Mouse (Mus musculus): Measurements from ENCODE around the gene Lsamp.

GRCm38 (mm10) chr16:42002925-42003324 lies 2018.8 kb downstream of the Lsamp start:
- TF ChIP-seq POLR2AphosphoS2 (IDR thresholded peaks at IDR 0.05; ENCODE audit: insufficient read length, low read depth) (no peak), POLR2A (IDR thresholded peaks at IDR 0.05; ENCODE audit: insufficient read length, low read depth) (no peak), USF1 (IDR thresholded peaks at IDR 0.05; ENCODE audit: low read depth) (no peak), MAX (IDR thresholded peaks at IDR 0.05; ENCODE audit: low read depth) (no peak), MYOD1 (IDR thresholded peaks at IDR 0.05; ENCODE audit: control insufficient read depth in 1 of 3, insufficient read length in 2 of 3, low read depth in 2 of 3) (no peak), E2F4 (IDR thresholded peaks at IDR 0.05; ENCODE audit: insufficient read depth) (no peak), TCF12 (IDR thresholded peaks at IDR 0.05; ENCODE audit: insufficient read depth, poor library complexity, severe bottlenecking) (no peak), REST (IDR thresholded peaks at IDR 0.05; ENCODE audit: insufficient read depth, insufficient read length) (no peak), MYOG (IDR thresholded peaks at IDR 0.05; ENCODE audit: control insufficient read depth in 1 of 3, insufficient read depth in 1 of 3, insufficient read length in 2 of 3, low read depth in 2 of 3) (no peak), SRF (IDR thresholded peaks at IDR 0.05; ENCODE audit: control insufficient read depth, insufficient read length, low read depth) (no peak)
